Mouse (Mus musculus): Measurements from ENCODE around the gene Nhlh1.

Nhlh1 gene

DNA sequence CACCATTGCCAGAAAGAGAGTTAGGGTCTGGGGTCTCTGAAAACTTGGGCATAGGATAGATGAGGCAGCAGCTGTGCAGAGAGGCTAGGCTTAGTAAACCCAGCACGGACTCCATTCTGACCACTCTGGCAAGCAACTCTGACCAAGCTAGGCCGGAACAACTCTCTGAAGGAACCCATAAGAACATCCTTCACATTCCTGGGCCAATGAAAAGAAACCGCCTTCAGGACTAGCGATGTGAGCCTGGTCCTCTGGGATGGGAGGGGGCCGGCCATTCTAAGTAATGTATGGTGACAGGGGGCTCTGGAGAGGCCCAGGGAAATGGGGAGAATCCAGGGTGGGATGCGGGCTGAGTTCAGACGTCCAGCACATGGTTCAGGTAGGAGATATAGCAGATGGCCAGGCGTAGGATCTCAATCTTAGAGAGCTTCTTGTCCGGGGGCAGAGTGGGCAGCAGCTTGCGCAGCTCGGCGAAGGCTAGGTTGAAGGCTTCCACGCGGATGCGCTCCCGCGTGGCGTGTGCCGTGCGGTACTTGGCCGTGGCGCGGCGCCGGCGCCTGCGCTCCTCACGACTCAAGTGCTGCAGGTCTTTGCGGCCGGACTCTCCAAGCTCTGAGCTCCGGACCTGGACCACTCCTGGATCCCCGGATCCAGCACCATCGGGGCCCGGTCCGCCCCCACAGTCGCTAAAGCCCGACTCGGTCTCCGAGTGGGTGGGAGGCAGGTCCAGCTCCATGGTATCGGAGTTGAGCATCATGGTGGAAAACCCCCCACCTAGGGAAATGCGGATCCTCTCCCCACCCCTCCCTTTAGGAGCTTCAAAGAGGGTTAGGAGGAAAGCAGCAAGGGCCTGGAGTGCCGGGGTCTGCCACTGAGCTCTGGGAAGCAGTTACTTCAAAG, 3.6 kb downstream of the Nhlh1 start:
- no peak for DNase-seq (ENCODE audit: low spot score in 2 of 2)

- no peak for DNase-seq (ENCODE audit: low spot score in 2 of 2)
Measured at GRCm38 (mm10) chr1:172052766-172053279, 4.5 kb downstream of the Nhlh1 start.

DNA sequence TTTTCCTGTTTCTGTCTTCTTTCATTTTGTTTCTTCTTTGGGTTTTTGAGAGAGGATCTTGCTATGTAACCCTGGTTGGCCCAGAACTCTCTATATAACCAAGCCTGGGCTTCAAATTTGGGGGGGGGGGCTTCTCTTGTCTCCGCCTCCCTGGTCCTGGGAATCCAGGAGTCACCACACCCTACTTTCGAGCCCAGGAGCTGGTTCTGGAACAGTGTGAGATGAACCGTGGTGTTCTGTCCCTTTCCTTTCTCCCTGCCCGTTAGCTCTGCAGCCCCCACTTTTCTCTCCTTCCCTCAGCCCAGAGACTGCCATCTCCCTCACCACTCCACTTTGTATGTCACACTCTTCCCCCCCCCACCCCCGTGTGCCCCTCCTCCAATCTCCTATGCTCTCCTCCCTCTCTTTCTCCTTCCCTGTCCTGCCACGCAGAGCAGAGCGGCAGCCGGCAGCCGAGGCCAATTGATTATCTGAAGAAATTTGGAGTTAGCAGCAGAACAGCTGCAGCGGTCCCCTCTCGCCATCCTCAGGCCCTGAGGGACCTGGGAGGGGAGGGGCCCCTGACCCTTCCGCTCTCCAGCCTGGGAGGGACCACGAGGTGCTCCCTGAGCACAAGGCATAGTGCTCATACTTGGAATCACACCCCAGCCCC, 8.1 kb downstream of the Nhlh1 start:
- DNase-seq (ENCODE audit: low spot score in 2 of 2): no peak

DNA sequence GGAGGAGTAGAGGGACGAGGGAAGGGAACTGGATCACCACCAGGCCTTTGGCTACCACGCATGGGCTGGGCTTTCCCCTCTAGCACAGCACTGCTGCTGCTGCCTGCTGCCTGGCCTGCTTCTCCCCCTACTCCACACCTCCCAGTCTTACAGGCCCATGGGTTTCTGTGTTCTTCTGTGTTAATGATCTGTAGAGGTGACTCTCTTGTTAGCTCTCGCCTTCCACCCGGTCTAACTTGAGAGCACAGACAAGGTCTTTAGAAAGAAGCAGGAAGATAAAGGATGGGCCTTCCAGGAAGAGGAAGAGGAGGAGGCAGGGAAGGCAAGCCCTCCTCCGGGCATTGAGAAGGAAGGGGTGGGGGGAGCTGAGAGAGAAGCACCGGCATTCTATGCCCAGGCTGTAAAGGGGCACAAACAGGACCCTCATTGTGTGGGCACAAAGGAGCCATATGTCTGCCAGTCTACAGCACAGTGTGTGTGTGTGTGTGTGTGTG, 9.1 kb downstream of the Nhlh1 start:
- no peak for DNase-seq (ENCODE audit: low spot score in 2 of 2)

DNA sequence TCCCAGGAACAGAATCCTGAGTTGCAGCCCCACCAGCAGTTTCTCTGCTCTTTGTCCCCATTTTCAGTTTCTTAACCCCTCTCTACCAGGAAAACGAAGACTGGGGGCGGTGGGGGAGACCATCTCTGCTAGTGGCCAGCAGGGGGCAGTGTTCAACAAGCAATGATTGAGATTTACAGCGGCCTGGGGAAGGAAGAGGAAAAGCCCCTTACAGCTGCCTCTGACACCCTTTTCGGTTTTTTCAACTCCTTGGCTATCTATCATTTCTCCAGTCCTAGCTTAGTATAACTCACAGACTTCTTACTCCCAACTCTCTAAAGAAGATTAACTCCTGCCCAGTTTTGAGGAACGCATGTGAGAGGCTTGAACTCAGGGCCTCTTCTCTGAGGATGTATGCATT, 10.4 kb downstream of the Nhlh1 start:
- DNase-seq (ENCODE audit: low spot score in 2 of 2): peak; percentile 51 to 77

- no peak for DNase-seq (ENCODE audit: low spot score in 2 of 2)
Measured at GRCm38 (mm10) chr1:172046410-172046809, 11.0 kb downstream of the Nhlh1 start.

GRCm38 (mm10) chr1:172029914-172030313, 27.5 kb downstream of the Nhlh1 start:
- no peak for DNase-seq (ENCODE audit: low spot score in 2 of 2)

GRCm38 (mm10) chr1:172028394-172029275, 28.7 kb downstream of the Nhlh1 start, which contains the start of gene Vangl2:
TSS of gene Vangl2 (minus strand) at chr1:172028444.
- DNase-seq (ENCODE audit: low spot score in 2 of 2): no peak

GRCm38 (mm10) chr1:172027809-172028102, 29.6 kb downstream of the Nhlh1 start:
- DNase-seq (ENCODE audit: low spot score in 2 of 2): no peak

DNA sequence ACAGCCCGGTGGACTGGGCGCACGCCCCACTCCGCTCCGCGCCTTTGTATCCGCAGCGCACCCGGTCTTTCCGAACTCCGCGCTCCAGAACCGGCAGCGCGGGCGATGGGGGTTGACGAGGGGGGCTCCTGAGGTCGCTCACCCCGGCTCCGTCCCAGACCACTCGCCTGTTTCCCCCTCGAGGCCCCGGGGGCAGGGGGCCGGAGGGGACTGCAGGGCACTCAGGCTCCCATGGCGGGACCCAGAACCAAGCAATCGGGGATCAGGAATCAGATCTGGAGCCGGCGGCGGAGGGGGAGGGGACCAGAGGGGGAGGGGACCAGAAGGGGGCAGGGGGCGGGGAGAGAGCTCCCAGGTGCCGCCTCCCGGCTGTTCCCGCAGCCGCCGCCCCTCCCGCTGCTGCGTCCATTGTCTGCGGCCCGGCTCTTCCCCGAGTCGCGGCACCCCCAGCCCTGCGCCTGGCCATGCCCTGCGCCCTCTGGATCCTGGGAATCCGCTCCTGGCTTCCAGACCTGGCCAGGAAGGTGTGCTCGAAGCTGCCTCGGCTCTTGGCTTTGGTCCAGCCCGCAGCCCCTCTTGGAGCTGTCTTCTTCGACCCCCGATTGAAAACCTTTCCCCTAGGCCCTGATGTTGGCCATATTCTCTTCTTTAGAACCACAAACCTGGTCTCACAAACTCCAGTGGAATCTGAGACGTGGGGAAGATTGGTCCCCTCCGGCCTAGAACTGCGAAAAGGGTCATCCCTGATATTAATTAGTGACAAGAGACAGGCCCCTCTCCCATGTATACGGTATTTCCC, 30.2 kb downstream of the Nhlh1 start:
- DNase-seq (ENCODE audit: low spot score in 2 of 2): peak; percentile 55 to 87

- DNase-seq (ENCODE audit: low spot score in 2 of 2): no peak
Measured at GRCm38 (mm10) chr1:172026201-172026901, 31.0 kb downstream of the Nhlh1 start.

DNA sequence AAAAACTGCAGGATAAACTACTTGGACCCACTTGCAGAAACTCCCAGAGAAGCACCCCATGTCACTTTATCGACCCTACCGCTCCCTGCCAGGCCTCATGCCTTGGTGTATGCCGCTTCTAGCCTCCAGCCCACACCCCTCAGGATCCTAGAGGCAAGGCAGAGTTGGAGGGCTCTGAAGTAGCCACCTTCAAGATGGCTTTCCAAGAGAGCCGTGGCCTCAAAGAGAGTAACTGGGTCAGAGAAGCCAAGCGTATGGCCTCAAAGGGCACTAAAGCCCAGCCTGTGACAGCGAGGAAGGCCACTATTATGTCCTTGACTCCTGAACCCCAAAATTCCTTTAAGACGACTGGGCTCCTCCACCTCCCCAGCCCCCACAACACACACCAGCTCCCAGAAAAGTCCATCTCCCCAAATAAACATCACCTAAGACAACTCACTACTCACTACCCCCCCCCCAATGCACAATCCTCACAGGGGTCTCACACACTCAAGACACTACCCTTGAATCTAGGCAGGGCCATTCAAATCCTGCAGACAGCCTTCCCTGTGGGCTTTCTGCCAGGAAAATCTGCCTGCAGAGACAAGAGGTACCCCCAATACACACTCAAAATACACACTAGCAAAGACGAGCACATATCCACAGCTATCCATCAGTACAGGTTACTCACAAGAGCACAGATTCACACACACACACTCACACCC, 32.0 kb downstream of the Nhlh1 start:
- no peak for DNase-seq (ENCODE audit: low spot score in 2 of 2)

DNA sequence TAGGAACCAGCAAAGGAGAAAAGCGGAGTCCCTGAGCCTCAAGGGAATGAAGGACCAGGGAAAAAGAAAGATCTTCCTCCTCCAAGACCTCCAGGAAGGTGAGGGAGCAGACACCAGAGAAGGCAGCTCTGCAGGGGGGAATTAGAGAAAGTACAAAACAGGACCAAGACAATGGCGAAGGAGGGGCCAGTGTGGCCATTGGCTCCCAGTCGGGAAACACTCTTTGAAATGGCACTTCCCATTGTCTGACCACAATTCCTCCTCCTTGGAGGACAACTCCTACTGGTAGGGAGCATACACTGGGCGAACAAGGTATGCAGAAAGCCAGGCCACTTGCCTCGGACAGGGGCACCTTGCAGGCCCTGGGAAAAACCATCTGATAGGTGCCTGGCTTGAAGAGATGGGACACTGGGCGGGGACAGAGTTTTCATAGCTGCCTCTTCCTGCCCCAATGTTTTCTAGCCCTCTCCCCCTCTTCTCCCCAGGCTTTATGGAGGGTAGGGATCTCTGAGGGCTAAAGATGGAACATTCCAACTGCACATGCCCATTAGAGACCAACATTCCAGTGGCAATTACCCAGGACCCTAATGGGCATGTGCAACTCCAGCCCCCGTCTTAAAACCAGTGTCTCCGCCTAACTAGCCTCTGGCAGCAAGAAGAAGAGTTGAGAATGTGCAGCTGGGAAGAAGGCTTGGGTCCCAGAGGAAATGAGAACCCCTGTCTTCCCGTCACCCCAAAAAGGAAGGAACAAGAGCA, 33.1 kb downstream of the Nhlh1 start:
- DNase-seq (ENCODE audit: low spot score in 2 of 2): no peak

DNA sequence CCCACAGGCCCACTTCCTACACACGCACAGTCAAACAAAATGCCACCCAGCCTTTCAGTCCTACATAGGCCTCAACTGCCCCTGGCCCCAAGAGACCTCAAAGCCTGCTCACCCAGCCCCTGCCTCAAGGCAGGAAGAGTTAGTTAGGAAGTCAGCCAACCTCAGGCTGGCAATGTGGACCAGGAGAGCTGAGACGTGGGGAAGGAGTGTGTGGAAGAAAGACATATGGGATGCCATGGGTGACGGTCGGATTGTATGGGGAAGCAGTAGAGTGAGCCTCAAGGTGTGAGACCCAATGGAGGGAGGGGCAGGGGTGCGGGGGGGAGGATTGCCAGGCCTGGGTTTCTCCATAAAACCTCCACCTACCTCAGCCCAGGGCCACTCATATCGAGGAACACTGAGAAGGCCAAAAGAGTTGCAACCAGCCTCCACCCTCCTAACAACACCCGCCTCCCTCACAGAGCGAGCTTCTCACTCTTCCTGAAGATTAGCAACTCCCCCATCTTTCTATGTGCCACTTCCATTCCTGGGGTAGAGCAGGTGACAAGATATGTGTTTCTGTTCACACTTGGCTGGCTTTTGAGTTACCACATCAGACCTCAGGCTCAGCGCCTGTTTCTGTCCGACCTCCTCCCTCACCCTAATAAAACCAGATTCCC, 37.4 kb downstream of the Nhlh1 start:
- DNase-seq (ENCODE audit: low spot score in 2 of 2): no peak

DNA sequence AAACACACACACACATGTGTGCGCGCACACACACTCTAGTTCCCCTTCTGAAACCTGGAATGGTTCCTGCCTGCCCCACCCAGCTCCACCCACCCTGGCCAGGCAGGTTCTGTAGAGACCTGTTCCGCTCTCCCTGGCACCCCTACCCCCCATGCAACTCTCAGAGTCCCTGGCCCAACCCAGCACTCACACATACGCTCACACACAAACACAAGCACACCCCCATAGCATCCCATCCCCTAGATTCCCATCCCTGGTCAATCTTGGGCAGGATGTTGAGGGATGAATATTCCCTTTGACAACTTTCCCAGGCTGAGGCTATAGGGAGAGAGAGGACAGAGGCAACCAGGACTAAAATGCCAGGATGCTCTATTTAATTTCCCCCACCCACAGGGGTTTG, 38.0 kb downstream of the Nhlh1 start:
- DNase-seq (ENCODE audit: low spot score in 2 of 2): no peak

GRCm38 (mm10) chr1:172018336-172019311, 38.7 kb downstream of the Nhlh1 start:
- DNase-seq (ENCODE audit: low spot score in 2 of 2): no peak

GRCm38 (mm10) chr1:172017517-172018070, 39.8 kb downstream of the Nhlh1 start:
- DNase-seq (ENCODE audit: low spot score in 2 of 2): no peak
